Mouse (Mus musculus): Measurements from ENCODE around the gene Olfr517.

The Olfr517 gene

DNA sequence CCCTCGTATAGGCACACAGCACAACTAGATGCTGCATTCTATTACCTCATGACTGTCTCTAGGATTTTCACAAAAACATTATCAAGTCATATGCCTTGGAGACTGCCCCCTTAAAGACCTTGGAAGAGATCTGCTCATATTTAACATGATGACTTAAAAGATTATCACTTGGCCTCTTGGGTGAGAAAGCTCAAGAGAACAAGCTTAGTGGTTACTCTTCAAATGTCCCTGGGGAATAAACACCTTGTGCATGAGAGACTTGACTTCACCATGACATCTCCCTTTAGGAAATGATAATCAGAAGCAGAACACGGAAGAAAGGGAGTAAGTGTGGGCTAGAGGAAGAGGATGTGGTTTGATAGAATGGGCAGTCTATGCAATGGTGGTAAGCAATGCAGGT lies at the start of gene Olfr517:
Gene Olfr517, minus strand, starts transcription at position 101 of the 400 bp plus-strand sequence.
- in situ Hi-C loops (cut with MseI, MboI): no loop called here

DNA sequence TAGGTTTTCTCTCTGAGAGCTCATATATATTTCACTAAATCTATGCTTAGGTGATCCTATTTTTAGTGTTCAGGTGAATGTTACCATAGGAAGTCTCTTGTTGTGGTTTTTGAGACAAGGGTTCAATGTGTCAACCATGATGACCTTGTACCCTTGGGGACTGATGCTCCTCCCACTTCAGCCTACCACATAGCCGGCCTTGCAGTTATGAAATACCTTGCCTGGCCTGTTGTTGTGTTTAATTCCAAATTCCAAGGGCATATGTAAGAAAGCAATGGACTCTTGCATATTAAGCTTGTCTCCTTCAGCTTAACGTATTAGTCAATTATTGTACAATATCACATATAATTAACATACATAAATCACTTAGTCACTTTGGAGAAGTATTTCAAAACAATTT lies 31.8 kb upstream of the Olfr517 start:
- in situ Hi-C loops (cut with MseI, MboI): no loop called here

DNA sequence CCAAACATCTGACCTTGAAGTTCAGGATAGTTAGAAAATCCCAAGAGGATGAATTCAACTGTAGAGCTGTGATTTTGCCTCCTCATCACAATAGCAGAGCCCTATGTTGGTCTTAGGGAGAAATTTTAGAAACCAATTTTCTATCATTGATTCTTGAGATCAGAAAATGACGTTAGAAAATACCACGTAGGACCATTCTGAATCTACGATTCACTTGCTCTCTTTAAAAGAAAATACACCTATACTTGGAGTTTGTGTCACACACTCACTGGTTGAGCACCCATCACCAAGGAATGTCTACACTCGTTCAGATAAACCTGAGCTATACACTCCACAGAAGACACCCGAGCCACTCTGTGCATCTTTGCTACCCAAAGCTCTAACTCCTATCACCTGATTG lies 22.1 kb upstream of the Olfr517 start, which contains the start of gene Olfr519:
Gene Olfr519, minus strand, starts transcription at position 101 of the 400 bp plus-strand sequence.
- in situ Hi-C loops (cut with MseI, MboI): no loop called here

DNA sequence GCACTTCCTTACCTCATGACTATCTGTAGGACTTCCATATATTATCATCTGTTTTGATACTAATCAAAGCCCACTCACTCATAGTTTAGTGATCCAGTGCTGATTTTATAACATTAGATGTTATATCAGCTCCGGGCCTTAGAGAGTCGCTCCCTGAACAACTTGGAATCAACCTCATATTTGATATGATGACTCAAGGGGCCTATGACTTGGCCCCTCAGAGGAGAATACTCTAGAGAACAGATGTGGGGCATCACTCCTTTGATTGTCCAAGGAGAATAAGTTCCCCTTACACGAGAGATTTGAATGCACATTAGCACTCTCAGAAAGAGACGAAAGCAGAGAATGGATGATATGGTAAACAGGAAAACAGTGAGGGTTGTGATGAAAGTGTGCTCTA lies 12.7 kb upstream of the Olfr517 start, which contains the start of gene Olfr518:
Gene Olfr518, minus strand, starts transcription at position 101 of the 400 bp plus-strand sequence.
- in situ Hi-C loops (cut with MseI, MboI): no loop called here

DNA sequence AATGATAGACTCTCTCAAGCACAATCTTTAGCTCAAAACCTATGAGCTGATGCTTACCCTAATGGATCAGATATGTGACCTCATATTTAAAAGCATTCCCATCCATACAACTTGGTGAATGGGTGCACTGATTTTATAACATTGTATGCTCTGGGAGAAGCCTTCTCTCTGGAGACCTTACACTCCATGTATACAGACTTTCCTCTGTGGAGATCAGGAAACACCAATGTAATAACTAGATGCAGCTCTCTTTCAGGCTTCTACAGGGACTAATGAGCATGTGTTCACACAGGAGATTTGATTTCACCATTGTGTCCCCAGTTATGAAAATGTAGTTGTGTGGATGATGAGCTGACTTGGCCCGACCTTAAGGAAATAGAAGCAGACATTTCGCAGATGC lies 21.8 kb downstream of the Olfr517 start, which contains the start of gene Olfr516:
Gene Olfr516, minus strand, starts transcription at position 101 of the 400 bp plus-strand sequence.
- in situ Hi-C loops (cut with MseI, MboI): no loop called here

DNA sequence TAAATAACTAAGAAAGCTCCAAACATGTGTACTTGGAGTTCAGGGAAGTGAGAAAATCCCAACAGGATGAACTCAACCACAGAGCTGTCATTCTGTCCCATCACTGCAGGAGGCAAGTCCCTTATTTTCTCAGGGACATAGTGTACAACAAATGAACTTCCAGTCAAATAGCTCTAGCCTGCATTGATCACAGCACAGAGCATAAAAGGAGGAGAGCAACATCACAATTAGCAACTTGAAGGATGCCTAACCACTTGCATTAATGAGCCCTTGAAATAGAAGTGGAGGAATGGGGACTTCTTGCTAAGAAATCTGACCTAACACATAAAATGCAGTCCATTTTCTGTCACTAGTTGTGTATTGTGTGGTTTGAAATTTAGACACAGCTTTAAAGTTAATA lies 46.3 kb downstream of the Olfr517 start, which contains the start of gene Olfr514:
Gene Olfr514, minus strand, starts transcription at position 101 of the 400 bp plus-strand sequence.
- in situ Hi-C loops (cut with MseI, MboI): no loop called here
